Mouse (Mus musculus) cortical plate, adult 2 months (tissue): Measurements from ENCODE around the gene Wdr59. TPM values are rescaled to one million over a fixed set of nuclear protein-coding genes. Genes with fewer than 3 reads are reported as not detected.
"Not testable (repeated sequence)": the region's sequence is repeated elsewhere in the genome, so short reads cannot be mapped to it uniquely, and the experiment has no call there.

Experiments used
- H3K27ac ChIP-seq: fragments of 200-500 bp; 2 replicates; pipeline ENCODE4 v1.5.1; 2012; ENCODE audit warnings: low read length, control low read depth, inconsistent platforms; ENCODE audit not compliant: insufficient read depth
- H3K4me1 ChIP-seq: fragments of 200-500 bp; 2 replicates; pipeline ENCODE4 v1.6.1; 2011; ENCODE audit warnings: low read length; ENCODE audit not compliant: control insufficient read depth, insufficient read depth
- H3K4me3 ChIP-seq: fragments of 200-500 bp; 2 replicates; pipeline ENCODE4 v1.5.1; 2011; ENCODE audit warnings: mild to moderate bottlenecking, low read length, control low read depth; ENCODE audit not compliant: insufficient read depth
- CTCF ChIP-seq: fragments of 200-500 bp; IDR thresholded peaks from 2 replicates; pipeline ENCODE4 v1.5.1; 2011; ENCODE audit warnings: mild to moderate bottlenecking, control low read depth, low read length; ENCODE audit not compliant: insufficient read depth; ENCODE audit errors: extremely low read depth
- POLR2A ChIP-seq: fragments of 200-500 bp; IDR thresholded peaks from 2 replicates; pipeline ENCODE4 v1.6.1; 2011; ENCODE audit warnings: mild to moderate bottlenecking, low read length, control low read depth; ENCODE audit not compliant: insufficient read depth; ENCODE audit errors: extremely low read depth
- polyA plus RNA-seq: library from polyadenylated mRNA; depleted of rRNA; stranded (reverse); fragments of >200 nt; gene quantifications from 2 replicates; pipeline ENCODE4 v1.2.3, GENCODE M21; 2012

Wdr59 gene
- polyA plus RNA-seq, 1 experiment, result 14.6 TPM

- Histone ChIP-seq H3K27ac (no peak overlapping the region), H3K4me3 (no peak overlapping the region), H3K4me1 (peaks cover 3% of the 10 kb centered on the region)
- no peak for TF ChIP-seq POLR2A
- no peak for TF ChIP-seq CTCF
Observed at GRCm38 (mm10) chr8:111508566-111508965, 13.3 kb downstream of the Wdr59 start.

GRCm38 (mm10) chr8:111501724-111502464 lies 20.0 kb downstream of the Wdr59 start:
- Histone ChIP-seq H3K27ac (no peak overlapping the region), H3K4me3 (no peak overlapping the region), H3K4me1 (no peaks in the 10 kb centered on the region)
- TF ChIP-seq CTCF (no peak), POLR2A (no peak)

DNA sequence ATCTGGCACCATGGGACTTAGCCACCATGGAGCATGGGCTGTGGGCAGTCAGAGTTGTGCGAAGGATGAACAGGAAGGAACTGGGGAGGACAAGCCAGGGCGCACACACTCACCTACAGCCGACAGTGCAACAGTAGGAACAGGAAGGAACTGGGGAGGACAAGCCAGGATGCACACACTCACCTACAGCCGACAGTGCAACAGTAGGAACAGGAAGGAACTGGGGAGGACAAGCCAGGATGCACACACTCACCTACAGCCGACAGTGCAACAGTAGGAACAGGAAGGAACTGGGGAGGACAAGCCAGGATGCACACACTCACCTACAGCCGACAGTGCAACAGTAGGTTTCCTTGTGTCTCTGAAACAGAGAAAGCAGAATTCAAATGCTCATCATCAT lies 23.6 kb downstream of the Wdr59 start:
- not testable (repeated sequence) for H3K27ac ChIP-seq, H3K4me1 ChIP-seq, H3K4me3 ChIP-seq

DNA sequence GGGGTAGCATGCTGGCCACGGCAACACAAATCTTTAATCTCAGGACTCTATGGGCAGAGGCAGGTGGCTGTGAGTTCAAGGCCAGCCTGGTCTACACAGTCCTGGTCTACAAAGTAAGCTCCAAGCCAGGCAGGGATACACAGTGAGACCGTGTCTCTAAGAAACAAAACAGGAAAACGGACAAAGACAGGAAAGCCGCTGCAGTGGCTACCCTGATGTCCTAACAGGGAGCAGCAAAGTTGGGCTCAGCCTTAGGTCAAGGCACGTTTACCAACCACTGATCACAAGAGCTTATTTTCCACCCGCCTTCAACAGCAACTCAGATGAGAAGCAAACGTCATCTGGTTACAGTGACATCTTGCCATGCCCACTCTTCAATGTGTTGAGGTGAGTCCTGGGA lies 25.6 kb downstream of the Wdr59 start:
- H3K4me1 ChIP-seq, result 0 out of 2 replicates have a peak, but pooled peaks cover 2% of the 10 kb centered on the region
- H3K4me3 ChIP-seq, result no peak overlapping the region
- no peak for TF ChIP-seq POLR2A
- TF ChIP-seq CTCF, result no peak
- no peak overlapping the region for H3K27ac ChIP-seq

- H3K27ac ChIP-seq, result no peak overlapping the region
- TF ChIP-seq CTCF (no peak), POLR2A (no peak)
Observed at GRCm38 (mm10) chr8:111493176-111493575, 28.7 kb downstream of the Wdr59 start.

GRCm38 (mm10) chr8:111492508-111492907 lies 29.4 kb downstream of the Wdr59 start:
- H3K27ac ChIP-seq, result no peak overlapping the region
- H3K4me1 ChIP-seq, result 0 out of 2 replicates have a peak, but pooled peaks cover 2% of the 10 kb centered on the region
- TF ChIP-seq CTCF, result no peak
- TF ChIP-seq POLR2A, result no peak
- H3K4me3 ChIP-seq, result no peak overlapping the region

More at GRCm38 (mm10) chr8:111493176-111493575, 28.7 kb downstream of the Wdr59 start:
- Histone ChIP-seq H3K4me1 (0 out of 2 replicates have a peak, but pooled peaks cover 2% of the 10 kb centered on the region), H3K4me3 (no peak overlapping the region)

DNA sequence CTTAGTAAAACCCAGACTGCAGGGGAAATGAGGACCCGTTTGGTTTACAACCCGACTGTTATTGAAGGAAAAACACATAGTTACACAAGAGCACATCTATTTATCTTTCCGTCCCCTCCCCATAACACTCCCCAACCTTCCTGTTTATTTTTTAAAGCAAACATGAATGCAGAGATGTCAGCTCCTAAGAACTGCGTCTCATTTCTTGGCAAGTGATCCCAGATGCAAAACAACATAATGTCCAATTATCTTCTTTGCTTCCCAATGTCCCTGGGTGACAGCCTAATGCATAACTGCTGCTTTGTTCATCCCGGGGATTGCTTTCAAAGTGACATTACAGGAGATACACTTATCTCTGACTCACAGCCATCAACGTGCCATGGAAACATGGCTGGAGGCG lies 30.7 kb downstream of the Wdr59 start:
- Histone ChIP-seq H3K4me1 (0 out of 2 replicates have a peak, but pooled peaks cover 2% of the 10 kb centered on the region), H3K4me3 (no peak overlapping the region), H3K27ac (0 out of 2 replicates have a peak overlapping the region, but pooled peaks have one; percentile 6)
- TF ChIP-seq POLR2A (no peak), CTCF (no peak)

GRCm38 (mm10) chr8:111490034-111490591 lies 31.8 kb downstream of the Wdr59 start:
- no peak overlapping the region for H3K27ac ChIP-seq
- H3K4me3 ChIP-seq, result no peak overlapping the region
- TF ChIP-seq CTCF, result no peak
- TF ChIP-seq POLR2A, result no peak
- H3K4me1 ChIP-seq, result 0 out of 2 replicates have a peak, but pooled peaks cover 2% of the 10 kb centered on the region

DNA sequence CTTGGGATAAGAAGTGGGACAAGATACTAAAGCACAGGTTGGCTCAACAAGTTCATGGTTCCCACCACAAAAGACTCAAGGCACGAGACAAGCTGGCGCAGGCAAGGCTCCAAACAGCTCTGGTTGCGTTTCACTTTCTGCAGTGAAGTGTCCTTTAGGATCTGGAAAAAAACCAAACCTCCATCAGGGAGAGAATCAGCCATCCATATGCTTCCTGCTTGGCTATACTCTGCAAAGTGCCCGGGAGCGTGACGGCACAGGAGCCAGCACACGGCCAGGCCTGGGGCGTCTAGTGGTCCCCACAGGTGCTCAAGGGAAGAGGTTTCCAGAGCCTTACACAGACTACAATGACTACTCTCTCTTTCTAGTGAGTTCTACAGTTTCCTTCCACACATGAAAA lies 41.2 kb downstream of the Wdr59 start:
- Histone ChIP-seq H3K4me1 (0 out of 2 replicates have a peak, but pooled peaks cover 1% of the 10 kb centered on the region), H3K27ac (no peak overlapping the region), H3K4me3 (no peak overlapping the region)
- TF ChIP-seq CTCF (no peak), POLR2A (no peak)

GRCm38 (mm10) chr8:111477761-111478465 lies 44.0 kb downstream of the Wdr59 start:
- no peak overlapping the region for H3K4me3 ChIP-seq
- TF ChIP-seq CTCF (no peak), POLR2A (no peak)
- no peak overlapping the region for H3K27ac ChIP-seq
- 0 out of 2 replicates have a peak, but pooled peaks cover 1% of the 10 kb centered on the region for H3K4me1 ChIP-seq
